Mouse (Mus musculus) cortical plate, adult 2 months (tissue): ENCODE data around the gene Nras.

Experiments
- CTCF ChIP-seq: fragments of 200-500 bp; IDR thresholded peaks from 2 replicates; pipeline ENCODE4 v1.5.1; 2011; ENCODE audit warnings: mild to moderate bottlenecking, control low read depth, low read length; ENCODE audit not compliant: insufficient read depth; ENCODE audit errors: extremely low read depth
- POLR2A ChIP-seq: fragments of 200-500 bp; IDR thresholded peaks from 2 replicates; pipeline ENCODE4 v1.6.1; 2011; ENCODE audit warnings: mild to moderate bottlenecking, low read length, control low read depth; ENCODE audit not compliant: insufficient read depth; ENCODE audit errors: extremely low read depth

GRCm38 (mm10) chr3:103058207-103059157 is at the start of gene Nras:
- TF ChIP-seq CTCF (no peak), POLR2A (peak; percentile 52; the same call in 1 of the 2 replicates)
